Mouse (Mus musculus): ENCODE measurements around the gene Cd151. TPM values are rescaled to one million over a fixed set of nuclear protein-coding genes. Genes with fewer than 3 reads are reported as not detected.

Cd151 gene
- polyA plus RNA-seq, 1 experiment from 2014 or later: 17.0 TPM

- Histone ChIP-seq H3K9me3 (no peaks in the 10 kb centered on the region), H3K27ac (no peak overlapping the region), H3K4me1 (peaks cover 32% of the 10 kb centered on the region), H3K4me3 (no peak overlapping the region), H3K9ac (peak overlapping the region; percentile 41; the same call in 1 of the 2 replicates), H3K4me2 (replicated peaks) (peak overlapping the region; percentile 61), H3K36me3 (no peaks in the 10 kb centered on the region), H3K27me3 (peaks cover 81% of the 10 kb centered on the region)
- 7% methylated on average over 5 of the region's 5 CpGs for WGBS
- ATAC-seq (ENCODE audit: insufficient number of reproducible peaks, insufficient read depth, low FRiP score, low TSS enrichment): no peak
Measured at GRCm38 (mm10) chr7:141462333-141462821, 4.8 kb upstream of the Cd151 start.

- Histone ChIP-seq H3K27me3 (peaks cover 72% of the 10 kb centered on the region), H3K27ac (0 out of 2 replicates have a peak overlapping the region, but pooled peaks have one; percentile 36), H3K36me3 (no peaks in the 10 kb centered on the region), H3K9ac (peak overlapping the region; percentile 43; the same call in 1 of the 2 replicates), H3K4me1 (peaks cover 42% of the 10 kb centered on the region), H3K4me2 (replicated peaks) (peak overlapping the region; percentile 44), H3K9me3 (no peaks in the 10 kb centered on the region), H3K4me3 (peak overlapping the region; percentile 20; the same call in 1 of the 2 replicates)
- ATAC-seq (ENCODE audit: insufficient number of reproducible peaks, insufficient read depth, low FRiP score, low TSS enrichment): no peak
- WGBS: 24% methylated on average over 12 of the region's 12 CpGs
Measured at GRCm38 (mm10) chr7:141463824-141464602, 3.2 kb upstream of the Cd151 start.

GRCm38 (mm10) chr7:141464603-141465201 lies 2.5 kb upstream of the Cd151 start:
- Histone ChIP-seq H3K9me3 (no peaks in the 10 kb centered on the region), H3K36me3 (peaks cover 6% of the 10 kb centered on the region; the same call in 1 of the 2 replicates), H3K4me1 (peaks cover 49% of the 10 kb centered on the region), H3K27me3 (peaks cover 65% of the 10 kb centered on the region), H3K4me3 (peak overlapping the region; percentile 20), H3K4me2 (replicated peaks) (peak overlapping the region; percentile 44), H3K9ac (peak overlapping the region; percentile 43), H3K27ac (0 out of 2 replicates have a peak overlapping the region, but pooled peaks have one; percentile 47)
- no peak for ATAC-seq (ENCODE audit: insufficient number of reproducible peaks, insufficient read depth, low FRiP score, low TSS enrichment)
- WGBS: 4% methylated on average over 33 of the region's 38 CpGs

GRCm38 (mm10) chr7:141465388-141466044 lies 1.7 kb upstream of the Cd151 start:
- Histone ChIP-seq H3K9ac (no peak overlapping the region), H3K4me1 (peaks cover 54% of the 10 kb centered on the region), H3K27ac (0 out of 2 replicates have a peak overlapping the region, but pooled peaks have one; percentile 47)

GRCm38 (mm10) chr7:141466045-141466394 lies 1.2 kb upstream of the Cd151 start:
- ATAC-seq (ENCODE audit: insufficient number of reproducible peaks, insufficient read depth, low FRiP score, low TSS enrichment): no peak
- Histone ChIP-seq H3K27me3 (peaks cover 52% of the 10 kb centered on the region), H3K9ac (no peak overlapping the region), H3K27ac (no peak overlapping the region), H3K36me3 (peaks cover 19% of the 10 kb centered on the region), H3K9me3 (no peaks in the 10 kb centered on the region), H3K4me3 (no peak overlapping the region), H3K4me1 (peaks cover 54% of the 10 kb centered on the region), H3K4me2 (replicated peaks) (no peak overlapping the region)
- 74% methylated on average over 7 of the region's 7 CpGs for WGBS

More at GRCm38 (mm10) chr7:141465388-141466044, 1.7 kb upstream of the Cd151 start:
- Histone ChIP-seq H3K36me3 (peaks cover 14% of the 10 kb centered on the region), H3K4me2 (replicated peaks) (peak overlapping the region; percentile 44), H3K27me3 (peaks cover 57% of the 10 kb centered on the region), H3K9me3 (no peaks in the 10 kb centered on the region), H3K4me3 (peak overlapping the region; percentile 20)
- ATAC-seq (ENCODE audit: insufficient number of reproducible peaks, insufficient read depth, low FRiP score, low TSS enrichment): no peak
- WGBS: 28% methylated on average over 10 of the region's 10 CpGs

GRCm38 (mm10) chr7:141466607-141467148 lies 514 bp upstream of the Cd151 start:
- peaks cover 25% of the 10 kb centered on the region for H3K36me3 ChIP-seq
- peaks cover 50% of the 10 kb centered on the region for H3K4me1 ChIP-seq
- peak overlapping the region; percentile 77 for H3K9ac ChIP-seq
- H3K27me3 ChIP-seq: peaks cover 45% of the 10 kb centered on the region
- peak overlapping the region; percentile 75 for H3K4me3 ChIP-seq
- WGBS: 61% methylated on average over 10 of the region's 10 CpGs
- no peak for ATAC-seq (ENCODE audit: insufficient number of reproducible peaks, insufficient read depth, low FRiP score, low TSS enrichment)
- H3K27ac ChIP-seq: peak overlapping the region; percentile 82; the same call in 1 of the 2 replicates
- H3K9me3 ChIP-seq: no peaks in the 10 kb centered on the region
- peak overlapping the region; percentile 66 for H3K4me2 ChIP-seq (replicated peaks)

- H3K4me2 ChIP-seq (replicated peaks): peak overlapping the region; percentile 66
- H3K36me3 ChIP-seq: peaks cover 36% of the 10 kb centered on the region
- peak overlapping the region; percentile 75 for H3K4me3 ChIP-seq
- no peaks in the 10 kb centered on the region for H3K9me3 ChIP-seq
- WGBS: 25% methylated on average over 5 of the region's 5 CpGs
- no peak for ATAC-seq (ENCODE audit: insufficient number of reproducible peaks, insufficient read depth, low FRiP score, low TSS enrichment)
- H3K27me3 ChIP-seq: peaks cover 30% of the 10 kb centered on the region
- H3K27ac ChIP-seq: peak overlapping the region; percentile 82
- peaks cover 42% of the 10 kb centered on the region for H3K4me1 ChIP-seq
- peak overlapping the region; percentile 77 for H3K9ac ChIP-seq
Measured at GRCm38 (mm10) chr7:141468164-141468521, 951 bp downstream of the Cd151 start.

GRCm38 (mm10) chr7:141468522-141469211 lies 1.5 kb downstream of the Cd151 start:
- ATAC-seq (ENCODE audit: insufficient number of reproducible peaks, insufficient read depth, low FRiP score, low TSS enrichment): peak; percentile 70
- Histone ChIP-seq H3K27ac (peak overlapping the region; percentile 82), H3K36me3 (peaks cover 36% of the 10 kb centered on the region), H3K4me1 (peaks cover 45% of the 10 kb centered on the region), H3K9ac (peak overlapping the region; percentile 77), H3K9me3 (no peaks in the 10 kb centered on the region), H3K27me3 (peaks cover 25% of the 10 kb centered on the region), H3K4me3 (peak overlapping the region; percentile 75), H3K4me2 (replicated peaks) (peak overlapping the region; percentile 66)
- WGBS: 14% methylated on average over 8 of the region's 8 CpGs

- H3K4me3 ChIP-seq: peak overlapping the region; percentile 75
- no peaks in the 10 kb centered on the region for H3K9me3 ChIP-seq
- H3K4me1 ChIP-seq: peaks cover 47% of the 10 kb centered on the region
- no peak for ATAC-seq (ENCODE audit: insufficient number of reproducible peaks, insufficient read depth, low FRiP score, low TSS enrichment)
- peak overlapping the region; percentile 66 for H3K4me2 ChIP-seq (replicated peaks)
- 83% methylated on average over 6 of the region's 6 CpGs for WGBS
- peak overlapping the region; percentile 82; the same call in 1 of the 2 replicates for H3K27ac ChIP-seq
- peak overlapping the region; percentile 77 for H3K9ac ChIP-seq
- H3K36me3 ChIP-seq: peaks cover 36% of the 10 kb centered on the region
- peaks cover 18% of the 10 kb centered on the region for H3K27me3 ChIP-seq
Measured at GRCm38 (mm10) chr7:141469352-141469751, 2.2 kb downstream of the Cd151 start.

- Histone ChIP-seq H3K9me3 (no peaks in the 10 kb centered on the region), H3K4me3 (peak overlapping the region; percentile 75; the same call in 1 of the 2 replicates), H3K27me3 (peaks cover 11% of the 10 kb centered on the region), H3K9ac (no peak overlapping the region), H3K36me3 (peaks cover 36% of the 10 kb centered on the region), H3K27ac (no peak overlapping the region), H3K4me1 (peaks cover 41% of the 10 kb centered on the region), H3K4me2 (replicated peaks) (0 out of 2 replicates have a peak overlapping the region, but pooled peaks have one; percentile 66)
- no peak for ATAC-seq (ENCODE audit: insufficient number of reproducible peaks, insufficient read depth, low FRiP score, low TSS enrichment)
- WGBS: 90% methylated on average over 18 of the region's 18 CpGs
Measured at GRCm38 (mm10) chr7:141469901-141470636, 2.9 kb downstream of the Cd151 start.

Measured in embryonic facial prominence, embryonic 12.5 days (tissue).